Mouse (Mus musculus) CH12.LX (cell line): ENCODE measurements around the gene Ccdc97.
"Not testable (repeated sequence)": the region's sequence is repeated elsewhere in the genome, so short reads cannot be mapped to it uniquely, and the experiment has no call there.

Experiments used
- CTCF ChIP-seq, 2 experiments: IDR thresholded peaks in 1 of 2; conservative IDR thresholded peaks in 1 of 2; 2 replicates each; pipeline ENCODE4 v1.5.1; 2011 to 2012; ENCODE audit warnings: low read depth in 2 of 2, low read length in 2 of 2, improper control_type of control experiment in 1 of 2, inconsistent platforms in 1 of 2, mild to moderate bottlenecking in 1 of 2, moderate library complexity in 1 of 2
- EP300 ChIP-seq: IDR thresholded peaks from 2 replicates; pipeline ENCODE4 v1.6.1; 2011; ENCODE audit warnings: low read length, improper control_type of control experiment
- HCFC1 ChIP-seq: IDR thresholded peaks from 2 replicates; pipeline ENCODE4 v1.6.1; 2012; ENCODE audit warnings: low read depth, mild to moderate bottlenecking, inconsistent platforms, low read length, improper control_type of control experiment
- MEF2A ChIP-seq: IDR thresholded peaks from 2 replicates; pipeline ENCODE4 v1.6.1; 2014; ENCODE audit warnings: low read depth, mild to moderate bottlenecking, inconsistent platforms, low read length, improper control_type of control experiment, borderline replicate concordance
- MYC ChIP-seq: IDR thresholded peaks from 2 replicates; pipeline ENCODE4 v1.6.1; 2011; ENCODE audit warnings: low read depth, mild to moderate bottlenecking, improper control_type of control experiment, low read length
- POLR2A ChIP-seq: IDR thresholded peaks from 2 replicates; pipeline ENCODE4 v1.6.1; 2011; ENCODE audit warnings: low read depth, mild to moderate bottlenecking, improper control_type of control experiment, low read length
- POLR2AphosphoS2 ChIP-seq: IDR thresholded peaks from 2 replicates; pipeline ENCODE4 v1.6.1; 2011; ENCODE audit warnings: low read depth, low read length, improper control_type of control experiment
- UBTF ChIP-seq: IDR thresholded peaks from 2 replicates; pipeline ENCODE4 v1.6.1; 2012; ENCODE audit warnings: low read depth, mild to moderate bottlenecking, inconsistent platforms, low read length, improper control_type of control experiment, moderate library complexity
- ZNF384 ChIP-seq: IDR thresholded peaks from 2 replicates; pipeline ENCODE4 v1.6.1; 2012; ENCODE audit warnings: low read depth, low read length, improper control_type of control experiment, inconsistent platforms

GRCm38 (mm10) chr7:25721776-25722175 lies 2.9 kb upstream of the Ccdc97 start:
- TF ChIP-seq EP300; UBTF; CTCF (conservative IDR thresholded peaks at IDR 0.05 in 1 of 2, IDR thresholded peaks at IDR 0.05 in 1 of 2; ENCODE audit: low read depth in 2 of 2, low read length in 2 of 2); ZNF384; POLR2AphosphoS2; MYC; HCFC1; POLR2A; MEF2A: not testable (repeated sequence)
